Mouse (Mus musculus): ENCODE measurements around the gene Rnf114. TPM values are rescaled to one million over a fixed set of nuclear protein-coding genes. Genes with fewer than 3 reads are reported as not detected.

The Rnf114 gene
- total and polyA plus RNA-seq, 3 experiments: 40.8 to 50.4 (median 45.6) TPM

DNA sequence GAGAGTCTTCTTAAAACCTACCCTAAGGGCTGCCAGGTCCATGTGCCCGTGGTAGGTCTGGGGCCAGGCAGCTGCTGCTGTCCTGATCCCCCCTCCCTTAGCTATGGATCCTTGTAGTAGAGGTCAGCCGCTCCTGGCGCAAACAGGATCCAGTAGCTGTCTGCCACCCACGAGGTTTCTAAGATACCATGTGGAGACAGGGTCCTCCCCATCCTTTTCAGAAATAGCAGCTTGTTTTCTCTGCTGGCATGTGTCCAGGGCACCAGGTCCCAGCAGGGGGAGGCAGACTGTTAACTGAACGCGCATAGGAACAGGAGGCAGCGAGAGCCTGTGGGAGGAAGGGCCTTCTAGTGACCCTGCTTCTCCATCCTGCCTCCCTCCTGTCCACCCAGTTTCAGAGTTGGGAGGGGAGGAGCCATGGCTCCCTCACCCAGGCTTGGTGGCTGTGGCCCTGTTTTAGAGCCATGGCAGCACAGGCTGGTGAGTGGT lies 16.2 kb upstream of the Rnf114 start:
- TF ChIP-seq MAX (IDR thresholded peaks at IDR 0.05; ENCODE audit: low read length) (no peak), IRF4 (IDR thresholded peaks at IDR 0.05; ENCODE audit: low read depth, low read length) (no peak), ZC3H11A (IDR thresholded peaks at IDR 0.05; ENCODE audit: low read depth, low read length) (no peak), POLR2A (IDR thresholded peaks at IDR 0.05; ENCODE audit: low read depth, low read length) (no peak)
- no peak for DNase-seq (ENCODE audit: extremely low read depth)
- no peak overlapping the region for H3K27ac ChIP-seq (ENCODE audit: insufficient read depth, low read depth)
- no peaks in the 10 kb centered on the region for H3K9me3 ChIP-seq (replicated peaks; ENCODE audit: low read length)
- no peak overlapping the region for H3K4me2 ChIP-seq (ENCODE audit: insufficient read depth, low read depth, poor library complexity, severe bottlenecking)
- H3K4me1 ChIP-seq (ENCODE audit: control insufficient read depth in 1 of 2, insufficient read depth in 2 of 2): peaks cover 3 to 16% of the 10 kb centered on the region in 2 experiments; a peak in 2 of 4 replicates
- H3K79me2 ChIP-seq (replicated peaks; ENCODE audit: control insufficient read depth, extremely low read depth, insufficient read depth, poor library complexity, severe bottlenecking): no peaks in the 10 kb centered on the region
- H3K4me3 ChIP-seq (replicated peaks in 1 of 3; ENCODE audit: low read depth in 2 of 3, low read length in 2 of 3, poor library complexity in 1 of 3): no peak overlapping the region
- H3K9ac ChIP-seq (ENCODE audit: insufficient read depth, low read depth): no peak overlapping the region
- H3K36me3 ChIP-seq (replicated peaks in 1 of 2; ENCODE audit: control insufficient read depth in 1 of 2, insufficient read depth in 1 of 2, low read length in 1 of 2): peaks cover 55 to 88% of the 10 kb centered on the region in 2 experiments
- no peaks in the 10 kb centered on the region for H3K27me3 ChIP-seq (replicated peaks)
- dilution Hi-C loops (cut with MboI; ENCODE audit: extremely low pct_ligation_motif_present, extremely low pct_unique_long_range_greater_than_20kb, low sequenced_read_pairs): no loop called here
- in situ Hi-C loops (cut with MboI; ENCODE audit: low pct_ligation_motif_present, low pct_unique_long_range_greater_than_20kb, low sequenced_read_pairs): no loop called here

DNA sequence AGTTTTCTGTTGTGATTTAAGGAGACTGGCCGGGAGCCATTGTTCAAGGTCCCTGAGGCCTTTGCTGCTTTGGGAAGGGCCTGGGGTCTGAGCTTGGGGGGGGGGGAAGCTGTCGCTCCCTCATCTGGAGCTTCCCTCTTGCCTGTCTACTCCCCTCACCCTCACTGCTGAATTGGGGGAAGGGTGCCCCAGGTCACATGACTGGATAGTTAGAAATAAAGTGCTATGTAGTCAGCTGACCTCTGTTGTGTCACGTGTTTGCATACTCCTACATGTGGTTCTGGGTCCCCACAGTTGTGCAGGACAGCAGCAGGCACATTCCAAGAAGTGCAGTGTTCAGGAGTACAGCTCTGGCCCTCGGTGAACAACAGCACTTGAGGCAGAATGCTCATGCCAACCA lies 15.7 kb upstream of the Rnf114 start:
- Histone ChIP-seq H3K79me2 (replicated peaks; ENCODE audit: control insufficient read depth, extremely low read depth, insufficient read depth, poor library complexity, severe bottlenecking) (no peaks in the 10 kb centered on the region), H3K9ac (ENCODE audit: insufficient read depth, low read depth) (no peak overlapping the region), H3K27ac (ENCODE audit: insufficient read depth, low read depth) (no peak overlapping the region), H3K4me2 (ENCODE audit: insufficient read depth, low read depth, poor library complexity, severe bottlenecking) (no peak overlapping the region), H3K27me3 (replicated peaks) (no peaks in the 10 kb centered on the region), H3K36me3 (replicated peaks in 1 of 2; ENCODE audit: control insufficient read depth in 1 of 2, insufficient read depth in 1 of 2, low read length in 1 of 2) (peaks cover 50 to 83% of the 10 kb centered on the region in 2 experiments), H3K4me1 (ENCODE audit: control insufficient read depth in 1 of 2, insufficient read depth in 2 of 2) (peaks cover 3 to 16% of the 10 kb centered on the region in 2 experiments; a peak in 2 of 4 replicates), H3K9me3 (replicated peaks; ENCODE audit: low read length) (no peaks in the 10 kb centered on the region), H3K4me3 (replicated peaks in 1 of 3; ENCODE audit: low read depth in 2 of 3, low read length in 2 of 3, poor library complexity in 1 of 3) (no peak overlapping the region)
- no peak for DNase-seq (ENCODE audit: extremely low read depth)
- TF ChIP-seq USF2 (conservative IDR thresholded peaks at IDR 0.05; ENCODE audit: low read depth, low read length) (peak; percentile 34; the same call in 1 of the 2 replicates), RAD21 (IDR thresholded peaks at IDR 0.05; ENCODE audit: low read depth, low read length) (no peak), MAZ (IDR thresholded peaks at IDR 0.05; ENCODE audit: low read depth, low read length) (no peak), JUN (IDR thresholded peaks at IDR 0.05; ENCODE audit: insufficient read depth, low read depth, low read length) (no peak), POLR2AphosphoS2 (IDR thresholded peaks at IDR 0.05; ENCODE audit: low read depth, low read length) (no peak; the same call in 1 of the 2 replicates), MAX (IDR thresholded peaks at IDR 0.05; ENCODE audit: low read length) (no peak), MXI1 (IDR thresholded peaks at IDR 0.05; ENCODE audit: low read depth, low read length) (no peak), UBTF (IDR thresholded peaks at IDR 0.05; ENCODE audit: low read depth, low read length) (no peak), USF1 (IDR thresholded peaks at IDR 0.05; ENCODE audit: low read depth, low read length) (peak; percentile 20; the same call in 1 of the 2 replicates), TCF12 (IDR thresholded peaks at IDR 0.05; ENCODE audit: low read depth, low read length) (no peak), MAFK (IDR thresholded peaks at IDR 0.05; ENCODE audit: insufficient replicate concordance, low read length) (no peak)
- dilution Hi-C loops (cut with MboI; ENCODE audit: extremely low pct_ligation_motif_present, extremely low pct_unique_long_range_greater_than_20kb, low sequenced_read_pairs): no loop called here
- in situ Hi-C loops (cut with MboI; ENCODE audit: low pct_ligation_motif_present, low pct_unique_long_range_greater_than_20kb, low sequenced_read_pairs): no loop called here
